Mouse (Mus musculus) retina, embryonic 14.5 days (tissue): ENCODE measurements at regions not wholly inside any gene's neighbourhood (a gene's known extent, or its start where the extent isn't known, plus 50 kb on each side); places are given as distances from the start of the nearest gene placed in this dataset.

Experiments
- DNase-seq: peaks from one replicate; pipeline ENCODE4 v3.0.0-alpha.2; 2015; ENCODE audit warnings: low spot score

- DNase-seq = no peak
These were observed 110.0 kb upstream of the Prickle1 start for GRCm38 (mm10) chr15:93705651-93706050.

DNA sequence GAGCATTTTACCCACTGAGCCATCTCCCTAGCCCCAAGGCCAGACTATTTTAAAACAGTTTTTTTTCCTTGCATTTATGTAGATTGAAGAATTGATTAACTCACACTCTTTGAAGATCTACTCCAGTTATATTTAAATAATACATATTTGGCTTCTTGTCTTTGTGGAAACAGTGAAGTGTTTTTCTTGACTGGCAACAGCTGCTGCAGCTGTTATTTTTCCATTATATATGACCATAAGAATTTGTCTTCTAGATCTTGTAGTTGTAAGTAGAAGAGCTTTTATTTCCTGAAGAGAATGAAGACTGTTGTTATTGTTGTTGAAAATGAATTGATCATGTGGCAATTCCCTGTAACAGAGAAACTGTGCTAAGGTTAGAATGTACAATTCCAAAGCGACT, 109.4 kb upstream of the Prickle1 start:
- DNase-seq = no peak

DNA sequence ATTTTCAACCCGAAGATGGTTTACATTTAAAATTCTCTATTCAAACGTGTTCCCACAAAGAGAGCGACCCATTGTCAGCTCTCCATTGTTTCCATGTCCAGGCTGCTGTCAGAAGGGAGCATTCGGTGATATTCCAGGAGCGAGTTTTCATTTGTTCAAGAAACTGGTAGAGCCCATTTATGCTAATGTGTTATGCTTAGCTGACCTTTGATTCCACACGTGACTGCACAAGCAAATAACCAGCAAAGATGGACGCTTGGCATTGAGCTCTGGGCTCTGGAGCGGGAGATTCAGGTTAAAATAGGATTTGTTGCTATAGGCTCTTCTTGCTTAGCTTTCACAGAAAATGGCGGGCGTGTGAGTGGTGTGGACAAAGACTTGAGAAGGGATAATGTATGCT, 105.3 kb upstream of the Prickle1 start:
- peak; percentile 43 for DNase-seq

DNA sequence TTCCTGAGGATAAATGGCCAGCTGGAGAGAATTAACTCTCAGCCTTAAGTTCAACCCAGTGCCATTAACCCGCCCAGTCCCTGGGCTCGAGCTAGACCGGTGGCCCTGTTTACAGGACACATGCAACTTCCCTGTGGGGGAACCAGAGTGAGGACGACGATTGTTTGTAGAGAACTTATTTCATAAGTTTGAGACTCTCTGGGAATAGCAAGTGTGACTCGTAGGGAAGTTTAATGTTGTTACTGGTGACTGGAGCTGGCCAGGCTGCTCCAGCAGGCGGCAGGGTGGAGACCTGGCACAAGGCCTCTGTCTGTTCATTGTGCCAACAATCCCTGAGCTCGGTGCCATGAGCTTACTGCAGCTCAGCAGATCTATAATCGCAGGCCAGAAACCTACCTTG, 104.3 kb upstream of the Prickle1 start:
- DNase-seq = no peak

GRCm38 (mm10) chr15:93698182-93698822, 102.6 kb upstream of the Prickle1 start:
- peak; percentile 27 for DNase-seq

DNA sequence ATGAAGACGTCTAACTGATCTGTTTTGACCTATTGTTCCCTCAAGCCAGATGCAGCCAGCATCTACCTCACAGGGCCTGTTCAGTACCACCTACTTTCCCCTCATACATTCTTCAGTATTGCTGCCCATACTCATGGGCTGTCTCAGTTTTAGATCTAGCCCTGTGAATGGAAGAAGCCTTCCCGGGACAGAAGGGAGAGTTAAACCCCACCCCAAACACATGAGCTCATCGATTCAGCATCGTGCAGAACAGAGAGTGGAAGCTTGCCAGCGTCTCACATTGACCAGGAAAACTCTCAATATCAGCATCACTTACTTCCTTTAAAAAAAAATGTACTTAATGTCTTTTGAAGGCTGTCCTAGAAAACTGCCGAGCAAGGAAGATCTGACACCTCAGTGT, 95.0 kb upstream of the Prickle1 start:
- no peak for DNase-seq

DNA sequence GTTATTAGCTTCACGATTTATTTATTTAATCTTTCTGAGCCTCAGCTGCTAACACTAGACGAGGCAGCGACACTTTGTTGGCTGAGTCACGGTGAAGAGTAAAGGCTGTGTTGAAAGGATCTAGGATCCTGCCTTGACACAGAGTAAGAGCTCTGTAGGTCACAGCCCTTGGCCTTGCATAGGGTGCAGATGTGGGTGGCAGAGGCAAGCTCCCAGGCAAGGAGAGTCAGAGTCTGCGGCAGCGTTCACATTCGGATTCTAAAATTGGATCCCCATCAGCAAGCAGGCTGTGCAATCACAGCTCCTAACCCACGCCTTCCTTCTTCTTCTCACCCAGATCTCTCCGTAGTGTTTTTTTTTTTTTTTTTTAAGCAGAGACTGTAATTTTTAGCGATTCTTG, 94.3 kb upstream of the Prickle1 start:
- no peak for DNase-seq

GRCm38 (mm10) chr15:93686385-93686784, 90.7 kb upstream of the Prickle1 start:
- no peak for DNase-seq

DNA sequence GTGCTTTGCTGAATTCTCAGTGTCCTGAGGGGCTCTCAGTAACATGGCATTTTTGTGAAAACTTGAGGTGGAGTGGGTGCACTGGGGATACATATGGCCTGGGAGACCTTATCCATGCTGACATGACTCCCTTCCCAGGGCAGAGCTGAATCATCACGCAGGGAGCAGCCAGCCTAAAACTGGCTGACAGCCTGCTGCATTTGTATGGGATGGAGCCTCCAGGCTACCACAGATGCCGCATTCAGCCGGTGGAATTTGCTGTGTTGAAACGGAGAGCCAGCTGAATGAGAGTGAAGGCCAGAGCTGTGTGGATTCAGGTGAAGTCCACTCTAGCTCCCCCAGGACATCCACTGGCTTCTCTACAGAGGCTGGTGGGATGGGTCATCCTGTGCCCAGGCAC, 85.9 kb upstream of the Prickle1 start:
- no peak for DNase-seq

- DNase-seq = no peak
These were observed 79.9 kb upstream of the Prickle1 start for GRCm38 (mm10) chr15:93675624-93676023.

DNA sequence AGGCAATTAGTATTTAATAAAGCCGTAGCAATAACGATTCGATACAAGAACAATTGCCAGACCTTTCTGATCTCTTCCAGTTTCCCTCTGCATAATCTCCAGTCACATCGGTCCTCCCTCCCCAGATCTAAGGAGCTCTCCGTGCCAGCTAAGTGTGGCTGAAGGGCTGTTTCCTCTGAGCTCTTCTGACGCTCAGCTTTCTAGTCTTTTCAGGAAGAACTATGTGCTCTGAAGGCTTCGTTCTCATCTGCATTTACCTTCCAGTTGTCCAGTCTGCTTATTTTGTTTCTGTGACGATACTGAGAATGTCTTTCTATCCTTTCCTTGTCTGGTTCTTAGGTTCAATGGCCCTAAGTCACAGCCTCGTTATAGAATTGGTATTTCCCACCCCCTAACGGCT, 78.3 kb upstream of the Prickle1 start:
- no peak for DNase-seq

GRCm38 (mm10) chr15:93663876-93664275, 68.2 kb upstream of the Prickle1 start:
- DNase-seq = no peak

- no peak for DNase-seq
These were observed 66.9 kb upstream of the Prickle1 start for GRCm38 (mm10) chr15:93662601-93663000.

GRCm38 (mm10) chr15:93661801-93662200, 66.1 kb upstream of the Prickle1 start:
- no peak for DNase-seq

- no peak for DNase-seq
These were observed 65.4 kb upstream of the Prickle1 start for GRCm38 (mm10) chr15:93660952-93661648.

DNA sequence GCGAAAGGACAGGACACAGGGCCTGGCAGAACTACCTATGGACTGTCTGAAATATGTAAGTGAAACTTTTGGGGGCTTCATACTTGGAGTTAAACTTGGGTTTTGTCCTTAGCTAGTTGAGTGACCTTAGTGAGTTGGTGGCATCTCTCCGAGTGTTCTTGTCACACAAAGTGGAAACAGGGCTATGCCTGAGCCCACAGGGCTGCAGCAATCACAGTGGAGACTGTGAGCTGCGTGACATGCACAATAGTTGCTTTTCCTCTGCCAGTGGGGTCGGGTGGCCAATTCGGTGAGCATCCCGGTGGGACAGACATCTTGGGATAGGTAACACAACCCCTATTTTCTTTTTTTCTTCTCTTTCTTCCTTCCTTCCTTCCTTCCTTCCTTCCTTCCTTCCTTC, 61.5 kb upstream of the Prickle1 start:
- no peak for DNase-seq

DNA sequence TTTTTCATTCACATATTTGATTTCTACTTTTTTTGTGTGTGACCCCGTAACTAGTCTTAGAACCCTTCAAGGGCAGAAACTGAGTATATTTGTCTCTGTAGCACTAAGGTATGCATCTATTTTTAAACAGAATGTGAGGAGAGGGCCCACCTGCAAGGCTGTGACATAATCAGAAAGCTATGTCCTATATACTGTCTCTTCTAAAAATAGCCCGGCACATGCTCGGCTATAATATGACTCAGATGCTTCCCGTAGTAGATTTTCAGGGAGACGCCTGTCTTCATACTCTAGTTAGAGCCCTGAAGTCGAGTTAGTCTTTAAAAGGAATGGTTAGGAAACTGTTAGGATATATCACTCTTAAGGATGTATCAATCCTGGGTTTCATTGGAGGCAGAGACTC, 61.0 kb upstream of the Prickle1 start:
- no peak for DNase-seq

GRCm38 (mm10) chr15:93655743-93656142, 60.1 kb upstream of the Prickle1 start:
- no peak for DNase-seq

DNA sequence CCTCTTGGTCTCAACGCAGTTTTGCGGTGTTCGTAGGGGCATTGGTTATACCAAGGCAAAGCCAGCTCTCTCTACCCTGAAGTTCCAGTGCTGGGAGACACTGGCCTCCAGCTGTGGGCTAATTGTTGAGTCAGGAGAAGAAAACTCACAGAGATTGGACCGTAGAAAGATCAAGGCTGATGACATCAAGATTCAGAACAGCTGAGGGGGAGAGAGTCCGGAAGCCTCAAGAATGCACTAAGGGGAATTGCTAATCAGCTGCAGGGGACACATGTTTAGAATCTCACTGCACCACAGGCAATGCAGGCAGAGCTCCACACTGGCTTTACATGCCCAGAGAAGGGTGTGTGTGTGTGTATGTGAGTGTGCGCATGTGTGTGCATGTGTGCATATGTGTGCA, 59.6 kb upstream of the Prickle1 start:
- DNase-seq = no peak

DNA sequence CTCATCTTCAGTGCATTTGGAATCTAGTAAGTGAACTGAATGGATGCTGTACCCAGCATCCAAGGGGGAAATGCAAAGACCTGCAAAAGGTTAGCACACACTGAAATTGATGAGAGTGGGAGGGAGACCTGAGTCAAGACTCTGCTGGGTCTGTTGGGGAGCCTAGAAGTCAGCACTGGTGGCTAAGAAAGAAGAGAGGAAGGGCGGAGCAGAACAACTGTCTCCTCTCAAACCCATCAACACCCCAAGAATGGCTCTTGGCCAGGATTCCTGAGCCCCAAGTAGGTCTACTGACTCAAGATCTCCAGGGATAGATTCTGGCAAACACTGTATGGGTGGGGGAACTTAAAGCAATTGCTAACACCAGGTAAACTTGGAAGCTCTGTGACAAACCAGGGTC, 57.7 kb upstream of the Prickle1 start:
- no peak for DNase-seq

DNA sequence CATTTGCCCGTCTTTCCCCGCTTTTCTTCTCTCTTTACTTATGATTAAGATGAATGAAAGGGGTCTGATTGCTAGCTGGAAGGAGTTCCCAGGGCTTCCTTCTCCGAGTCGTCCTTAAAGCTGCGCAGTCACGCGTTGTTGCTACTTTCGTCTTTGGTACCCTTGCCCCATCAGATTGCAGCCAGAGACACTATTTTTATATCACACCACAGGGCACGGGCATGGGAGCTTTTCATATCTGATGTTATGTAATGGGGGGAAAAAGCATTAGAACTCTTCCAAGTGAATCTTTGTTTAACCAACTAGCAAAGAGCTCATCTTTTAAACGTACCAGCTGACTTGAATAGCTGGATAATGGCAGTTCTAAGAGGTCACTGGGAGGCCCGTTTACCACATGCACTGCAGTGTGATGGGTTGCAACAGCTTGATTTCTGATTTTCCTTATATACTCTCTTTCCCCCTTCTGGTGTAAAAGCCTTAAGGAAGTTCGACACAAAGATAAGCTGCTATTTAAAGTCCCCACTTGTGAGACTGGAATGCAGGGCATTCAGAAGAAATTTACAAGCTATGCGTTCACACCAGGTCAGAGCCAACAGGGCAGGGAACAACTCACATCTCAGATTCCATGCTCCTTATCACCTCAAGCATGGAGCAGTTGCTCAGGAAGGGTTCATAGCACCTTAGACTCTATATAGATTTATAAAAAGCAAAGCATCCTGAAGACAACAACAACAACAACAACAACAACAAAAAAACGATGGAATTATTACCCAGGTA, 55.5 kb upstream of the Prickle1 start:
- DNase-seq = no peak

DNA sequence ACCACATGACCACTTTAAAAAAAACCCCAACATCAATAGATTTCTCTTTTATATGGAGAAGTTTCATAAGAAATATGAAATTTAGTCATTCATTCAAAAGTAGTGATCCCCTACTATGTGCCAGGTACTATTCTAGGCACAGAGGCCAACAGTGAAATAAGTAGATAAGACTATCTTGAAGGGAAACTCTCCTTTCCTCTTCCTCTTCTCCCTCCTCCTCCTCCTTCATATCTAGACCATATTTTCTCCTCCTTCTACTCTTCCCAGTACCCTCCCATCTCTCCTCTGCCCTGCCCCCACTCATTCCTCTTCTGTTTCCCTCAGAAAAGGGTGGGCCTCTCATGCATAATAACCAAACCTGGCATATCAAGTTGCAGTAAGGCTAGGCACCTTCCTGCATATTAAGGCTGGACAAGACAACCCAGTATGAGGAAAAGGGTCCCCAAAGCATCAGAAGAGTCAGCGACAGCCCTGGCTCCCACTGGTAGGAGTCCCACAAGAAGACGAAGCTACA, 54.4 kb upstream of the Prickle1 start:
- no peak for DNase-seq

DNA sequence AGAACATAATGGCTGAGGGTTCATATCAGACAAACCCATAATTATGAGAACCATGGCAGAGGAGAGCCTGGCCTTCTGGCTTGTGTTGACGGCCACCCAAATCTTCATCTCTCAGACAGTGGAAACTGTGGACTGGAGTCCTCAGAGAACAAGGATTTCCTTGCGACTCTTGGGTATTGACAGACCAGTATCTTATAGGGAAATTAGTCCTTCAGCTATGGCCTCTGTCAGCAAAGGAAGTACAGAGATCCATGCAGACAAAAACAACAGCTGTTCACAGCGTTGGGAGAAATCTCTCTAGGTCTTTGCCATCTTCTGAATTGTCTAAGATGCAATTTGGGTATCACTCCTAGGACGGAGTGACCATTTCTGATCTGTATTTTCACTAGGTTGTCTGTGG, 53.0 kb upstream of the Prickle1 start:
- DNase-seq = no peak
